Mouse (Mus musculus) G1E (cell line): ENCODE results near the gene 2010300C02Rik.

ENCODE experiments used
- CTCF ChIP-seq: IDR thresholded peaks from 2 replicates; pipeline ENCODE4 v1.5.1; 2012; ENCODE audit warnings: low read depth, low read length, inconsistent platforms, mixed read lengths
- GATA1 ChIP-seq: IDR thresholded peaks from 2 replicates; pipeline ENCODE4 v1.6.1; 2012; ENCODE audit warnings: borderline replicate concordance, low read length, inconsistent platforms, mixed read lengths
- GATA2 ChIP-seq: IDR thresholded peaks from 2 replicates; pipeline ENCODE4 v1.6.1; 2012; ENCODE audit warnings: low read depth, low read length, inconsistent platforms, borderline replicate concordance
- POLR2AphosphoS5 ChIP-seq: IDR thresholded peaks from 2 replicates; pipeline ENCODE4 v1.6.1; 2012; ENCODE audit warnings: low read depth, low read length, inconsistent platforms; ENCODE audit not compliant: insufficient replicate concordance
- TAL1 ChIP-seq: conservative IDR thresholded peaks from 2 replicates; pipeline ENCODE4 v1.6.1; 2012; ENCODE audit warnings: low read depth, low read length, inconsistent platforms, mixed read lengths

DNA sequence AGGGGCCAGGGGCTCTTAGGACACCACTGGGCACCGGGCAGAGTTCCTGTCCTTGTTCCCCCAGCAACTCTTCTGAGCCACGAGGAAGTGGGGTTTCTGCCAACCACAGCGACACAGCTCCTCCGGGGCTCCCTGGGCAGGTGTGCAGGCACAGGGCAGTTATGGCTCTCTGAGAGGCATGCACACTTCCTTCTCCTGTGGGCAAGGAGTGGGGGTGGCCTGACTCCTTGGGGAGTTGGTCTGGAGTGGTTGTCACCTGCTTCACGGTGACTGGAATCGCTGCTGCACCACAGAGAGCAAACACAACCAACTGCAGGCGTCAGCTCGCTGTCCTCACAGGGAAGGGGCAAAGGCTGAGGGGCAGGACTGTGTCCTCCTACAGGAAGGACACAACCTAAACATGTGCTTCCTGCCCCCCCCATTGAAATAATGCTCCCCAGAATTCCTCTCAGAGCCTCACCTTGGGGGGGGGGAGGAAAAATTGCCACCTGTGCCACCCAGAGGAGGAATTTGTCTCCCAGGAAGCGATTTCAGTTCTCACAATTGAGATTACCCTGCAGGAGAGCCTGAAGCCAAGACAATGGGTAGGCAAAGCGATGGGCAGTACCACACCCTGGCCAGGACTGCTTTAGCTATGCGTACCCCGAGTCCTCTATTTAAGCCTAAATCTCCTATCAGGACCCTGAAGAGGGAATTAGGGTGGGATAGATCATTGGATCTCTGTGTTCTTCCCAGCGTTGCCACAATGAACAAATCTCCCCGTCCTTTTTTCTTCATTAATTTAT is 54.2 kb downstream of the 2010300C02Rik start:
- TF ChIP-seq CTCF, result no peak
- TF ChIP-seq GATA1, result no peak
- TF ChIP-seq POLR2AphosphoS5, result no peak
- TF ChIP-seq TAL1, result no peak
- no peak for TF ChIP-seq GATA2
